Mouse (Mus musculus): Measurements from ENCODE around the gene Shcbp1. TPM values are rescaled to one million over a fixed set of nuclear protein-coding genes. Genes with fewer than 3 reads are reported as not detected.
A peak's percentile ranks its signal among the peaks of the same experiment; 100 is the strongest.
"Not testable (repeated sequence)": the region's sequence is repeated elsewhere in the genome, so short reads cannot be mapped to it uniquely, and the experiment has no call there.

Gene Shcbp1
- 1 to 10 TPM in 1 of 2 experiments, under 1 TPM in 1; 1.00 to 1.1 TPM for total RNA-seq (2021)
- long read RNA-seq, experiment 1, partial matches to known transcripts: 0 of 1 reads
- long read RNA-seq, experiment 1, other reads (novel, unspliced or antisense): 0 of 1 reads
- long read RNA-seq, experiment 2: 0 reads

DNA sequence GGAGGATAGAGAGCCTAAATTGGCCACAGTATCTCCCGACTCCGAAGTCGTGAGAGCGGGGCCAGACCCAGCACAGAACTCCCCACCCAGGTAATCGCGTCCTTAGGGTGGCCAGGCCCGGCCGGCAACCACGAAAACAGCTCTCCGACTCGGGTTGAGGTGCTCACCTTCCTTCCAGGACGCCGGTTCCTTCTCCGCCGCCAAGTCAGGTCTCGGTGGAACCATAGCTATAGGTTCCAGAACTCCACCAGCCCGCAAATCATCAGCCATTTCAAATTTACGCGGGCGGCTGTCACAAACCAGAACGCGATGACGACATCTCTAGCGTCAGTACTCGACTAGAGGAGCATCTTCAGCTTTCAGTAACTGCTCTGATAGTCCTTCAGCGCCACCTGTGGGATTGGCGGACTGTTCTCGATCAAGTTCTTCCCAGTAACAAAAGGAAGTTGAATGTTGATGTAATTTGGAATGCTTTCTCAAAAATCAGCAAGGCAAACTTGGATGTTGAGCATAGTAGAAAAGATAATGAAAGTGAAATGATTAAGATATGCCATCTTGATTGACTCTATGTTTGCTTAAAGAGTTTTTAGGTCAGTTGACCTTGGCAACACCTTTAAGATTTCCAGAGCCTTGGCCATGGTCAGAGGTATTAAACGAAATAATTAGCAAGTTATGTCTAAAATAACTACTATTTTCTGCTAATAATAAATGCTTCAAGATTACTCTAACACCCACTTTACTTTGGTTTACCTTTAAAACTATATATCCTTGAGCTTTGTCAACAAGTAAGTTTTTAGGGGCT, at the start of gene Shcbp1:
Shcbp1 (minus strand) TSS at position 314 of the 802 bp plus-strand sequence.
- no peak within 1 kb of the TSS for H3K27ac ChIP-seq
- TF ChIP-seq CTCF (IDR thresholded peaks at IDR 0.05): peak; percentile 77
- H3K4me3 ChIP-seq: peak within 1 kb of the TSS; percentile 63
- DNase-seq (ENCODE audit: extremely low spot score in 1 of 2, low spot score in 2 of 2): peak; percentile 85 to 89
- intact Hi-C loops (cut with DNase I): loop anchor here (5.0 kb wide), 1 partner anchor 102 kb away; no protein-coding TSS in a partner anchor

DNA sequence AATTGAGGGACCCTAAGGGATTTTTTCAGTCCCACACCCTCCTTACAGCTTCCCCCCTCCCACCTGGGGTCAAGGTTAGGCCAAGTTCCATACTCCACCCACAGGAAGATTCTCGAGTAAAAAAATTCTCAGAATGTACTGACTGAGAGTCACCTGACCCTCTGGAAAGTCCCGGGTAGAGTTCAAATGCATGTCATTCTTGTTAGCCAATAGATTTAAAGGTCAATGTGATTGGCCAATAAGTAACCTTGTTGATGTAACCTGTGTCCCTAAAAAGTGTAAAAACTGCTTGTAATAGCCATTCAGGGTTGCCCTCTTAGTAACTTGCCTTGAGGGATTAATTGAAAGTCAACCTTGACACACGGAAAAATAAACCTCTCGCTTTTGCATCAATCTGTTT, 29.5 kb upstream of the Shcbp1 start:
- intact Hi-C loops (cut with DNase I): no loop called here
- no peak overlapping the region for H3K4me3 ChIP-seq

DNA sequence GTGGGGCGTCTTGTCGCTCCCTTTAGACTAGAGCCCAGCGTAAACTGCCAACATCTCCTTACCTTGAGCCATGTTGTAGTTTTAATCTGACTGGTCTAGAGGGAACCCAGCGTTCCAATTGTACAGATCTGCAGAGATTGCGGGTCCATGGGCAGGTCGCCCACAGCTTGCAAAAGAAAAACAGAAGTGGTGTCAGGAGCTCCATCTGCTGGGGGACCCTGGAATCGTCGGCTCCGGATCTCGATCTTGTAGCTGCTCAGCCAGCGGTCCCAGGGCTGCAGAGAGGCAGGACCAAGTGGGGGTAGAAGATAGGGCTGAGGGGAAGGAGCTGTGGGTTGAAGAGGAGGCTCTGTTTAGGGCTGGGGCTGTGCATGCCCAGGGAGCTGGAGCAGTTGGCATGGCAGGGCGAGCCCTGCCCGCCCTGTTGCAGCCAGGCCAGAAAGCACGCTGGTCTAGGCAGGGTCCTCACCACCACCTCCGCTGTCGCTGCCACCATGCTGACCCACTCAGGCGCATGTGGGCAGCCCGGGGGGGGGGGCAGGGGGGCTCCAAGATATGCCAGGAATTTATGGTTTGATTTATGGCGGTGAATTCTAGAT, 21.3 kb upstream of the Shcbp1 start:
- peak; percentile 54 for TF ChIP-seq CTCF (IDR thresholded peaks at IDR 0.05)
- Histone ChIP-seq H3K4me3 (no peak overlapping the region), H3K27ac (no peak overlapping the region)
- DNase-seq (ENCODE audit: extremely low spot score in 1 of 2, low spot score in 2 of 2): peak in 1 of 2 experiments; percentile 44
- intact Hi-C loops (cut with DNase I): no loop called here

More for the DNA sequence above, 29.5 kb upstream of the Shcbp1 start:
- no peak for TF ChIP-seq CTCF (IDR thresholded peaks at IDR 0.05)
- no peak for DNase-seq (ENCODE audit: extremely low spot score in 1 of 2, low spot score in 2 of 2)
- H3K27ac ChIP-seq: no peak overlapping the region

DNA sequence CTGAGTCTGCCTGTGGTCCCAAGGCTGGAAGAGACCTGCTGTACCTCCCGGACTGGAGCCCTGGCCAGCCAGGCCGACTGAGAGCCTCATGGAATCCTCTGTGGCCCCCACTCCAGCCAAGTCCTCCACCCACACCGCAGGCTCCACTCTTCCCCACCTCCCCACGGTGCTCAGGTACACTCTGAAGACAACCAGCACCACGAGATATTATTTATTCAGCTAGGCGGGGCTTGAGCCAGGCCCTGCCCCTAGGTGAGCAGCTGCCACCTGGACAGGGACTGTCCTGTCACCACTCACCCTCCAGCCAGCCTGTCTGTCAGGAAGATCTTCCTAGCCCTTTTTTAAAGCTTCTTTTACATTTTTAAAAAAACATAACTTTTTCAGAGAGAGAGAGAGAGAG, 1.1 kb downstream of the Shcbp1 start:
- intact Hi-C loops (cut with DNase I): loop anchor here (5.0 kb wide), 1 partner anchor 101 kb away; no protein-coding TSS in a partner anchor

DNA sequence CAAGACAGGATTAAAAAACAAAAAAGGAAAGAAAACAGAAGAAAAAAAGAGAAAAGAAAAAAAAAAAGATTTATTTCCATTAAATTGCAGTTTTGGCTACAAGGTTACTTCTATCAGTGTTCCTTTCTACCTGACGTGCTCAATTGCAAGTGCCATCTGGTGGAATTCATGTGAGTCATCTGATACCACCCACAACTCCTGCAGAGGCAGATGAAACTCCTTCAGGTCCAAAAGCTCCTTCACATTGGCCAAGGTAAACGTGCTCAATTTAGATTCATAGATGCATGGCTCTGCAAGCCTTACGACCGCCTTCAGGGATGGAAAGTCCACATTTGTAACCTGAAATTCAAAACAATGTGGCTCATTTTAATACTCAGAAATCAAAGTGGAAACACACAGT, 14.6 kb downstream of the Shcbp1 start:
- Histone ChIP-seq H3K4me3 (no peak overlapping the region), H3K27ac (peak overlapping the region; percentile 48; the same call in 1 of the 2 replicates)
- no peak for TF ChIP-seq CTCF (IDR thresholded peaks at IDR 0.05)
- intact Hi-C loops (cut with DNase I): no loop called here
- DNase-seq (ENCODE audit: extremely low spot score in 1 of 2, low spot score in 2 of 2): peak; percentile 15 to 46

More for the DNA sequence above, 1.1 kb downstream of the Shcbp1 start:
- Histone ChIP-seq H3K4me3 (no peak overlapping the region), H3K27ac (no peak overlapping the region)
- DNase-seq (ENCODE audit: extremely low spot score in 1 of 2, low spot score in 2 of 2): no peak
- TF ChIP-seq CTCF (IDR thresholded peaks at IDR 0.05): no peak

DNA sequence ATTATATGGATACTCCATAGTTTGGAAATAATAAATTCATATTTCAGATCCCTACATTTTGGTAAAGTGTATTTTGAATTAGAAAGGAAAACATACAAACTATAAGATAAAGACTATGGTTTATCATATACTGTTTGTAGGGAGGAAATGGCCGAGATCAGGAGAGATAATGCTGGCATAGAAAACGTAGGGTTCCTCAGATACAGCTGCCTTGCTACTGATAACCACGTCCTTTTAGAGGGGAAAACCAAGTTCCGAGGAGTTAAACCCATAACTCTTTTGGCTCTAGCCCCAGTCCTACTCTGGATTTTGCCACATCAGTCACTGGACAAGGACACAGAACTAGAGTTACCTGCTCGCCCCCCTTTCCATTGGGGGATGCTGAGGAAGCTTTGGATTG, 26.3 kb downstream of the Shcbp1 start:
- H3K27ac ChIP-seq: no peak overlapping the region
- no peak overlapping the region for H3K4me3 ChIP-seq
- TF ChIP-seq CTCF (IDR thresholded peaks at IDR 0.05): no peak
- intact Hi-C loops (cut with DNase I): no loop called here
- no peak for DNase-seq (ENCODE audit: extremely low spot score in 1 of 2, low spot score in 2 of 2)

DNA sequence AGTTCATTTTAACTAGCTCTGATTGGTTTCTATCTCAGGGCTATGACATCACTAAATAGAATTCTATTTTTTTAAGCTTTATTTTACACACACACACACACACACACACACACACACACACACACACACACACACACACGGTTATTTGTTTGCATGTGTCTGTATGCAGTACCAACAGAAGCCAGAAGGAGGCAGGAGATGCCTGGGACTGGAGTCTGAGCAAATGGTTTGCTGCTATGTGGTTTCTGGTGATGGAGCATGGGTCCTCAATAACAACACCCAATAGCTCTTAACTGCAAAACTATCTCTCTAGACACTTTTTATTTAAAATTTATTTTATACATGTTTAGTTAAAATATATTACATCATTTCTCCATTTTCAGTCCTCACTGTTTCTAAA, 48.4 kb downstream of the Shcbp1 start:
- DNase-seq (ENCODE audit: extremely low spot score in 1 of 2, low spot score in 2 of 2): no peak
- TF ChIP-seq CTCF (IDR thresholded peaks at IDR 0.05): no peak
- H3K4me3 ChIP-seq: no peak overlapping the region
- H3K27ac ChIP-seq: no peak overlapping the region
- intact Hi-C loops (cut with DNase I): no loop called here

DNA sequence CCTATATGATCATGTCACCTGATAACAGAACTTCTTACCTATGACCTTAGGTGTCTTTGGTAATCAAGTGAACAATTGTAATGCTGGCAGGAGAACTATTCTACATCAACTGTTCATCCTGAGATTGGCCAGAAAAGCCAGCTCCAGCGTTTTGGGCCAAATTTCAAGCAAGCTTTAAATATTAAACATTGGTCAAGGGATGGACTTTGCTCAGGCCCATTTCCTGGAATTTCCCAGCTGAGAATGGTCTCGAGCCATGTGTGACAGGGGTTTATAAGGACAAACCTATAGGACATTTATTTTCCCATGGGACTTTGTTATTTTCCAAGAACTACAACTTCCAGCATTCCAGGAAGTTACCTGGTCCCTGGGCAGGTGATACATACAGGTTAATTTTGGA, 63.8 kb downstream of the Shcbp1 start:
- DNase-seq (ENCODE audit: extremely low spot score in 1 of 2, low spot score in 2 of 2): no peak
- TF ChIP-seq CTCF (IDR thresholded peaks at IDR 0.05): no peak
- H3K4me3 ChIP-seq: no peak overlapping the region
- no peak overlapping the region for H3K27ac ChIP-seq
- intact Hi-C loops (cut with DNase I): no loop called here

DNA sequence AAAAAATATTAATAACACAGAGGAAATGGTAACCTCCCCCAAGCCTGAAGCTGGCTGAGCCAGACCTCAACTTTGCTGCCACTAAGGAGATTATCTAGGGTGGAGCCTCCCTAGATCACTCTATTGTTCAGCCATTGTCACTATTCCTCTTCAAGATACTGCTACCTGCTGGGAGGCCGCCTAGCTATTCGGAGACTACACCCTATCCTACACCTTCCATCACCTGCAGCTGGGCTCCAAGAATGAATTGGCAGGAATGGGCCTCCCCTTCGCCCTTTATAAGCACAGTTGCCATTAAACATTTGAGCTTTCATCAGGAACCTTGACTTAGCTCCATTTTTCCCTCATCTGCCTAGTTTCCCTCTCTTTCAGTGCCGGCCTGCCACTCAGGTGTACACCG, 71.0 kb downstream of the Shcbp1 start:
- H3K4me3 ChIP-seq; DNase-seq (ENCODE audit: extremely low spot score in 1 of 2, low spot score in 2 of 2); H3K27ac ChIP-seq; intact Hi-C loops (cut with DNase I): not testable (repeated sequence)

DNA sequence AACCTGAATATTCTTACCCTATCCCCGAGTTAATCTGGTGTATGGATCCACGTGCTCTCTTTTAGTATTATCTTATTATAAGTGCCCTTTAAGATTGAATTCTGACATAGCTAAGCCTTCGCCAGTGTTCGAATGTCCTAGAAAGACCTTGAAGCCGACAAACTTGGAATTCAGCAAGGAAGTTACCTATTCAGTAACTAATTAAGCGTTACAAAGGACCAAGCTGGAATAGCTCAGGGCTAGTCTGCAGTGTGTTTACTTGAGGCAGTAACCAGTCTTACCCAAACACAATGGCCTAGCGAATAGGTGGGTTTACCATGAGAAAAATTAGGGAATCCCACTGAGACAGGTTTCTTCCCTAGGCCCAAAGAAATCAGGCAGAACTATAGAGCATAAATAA, 71.5 kb downstream of the Shcbp1 start:
- DNase-seq (ENCODE audit: extremely low spot score in 1 of 2, low spot score in 2 of 2); H3K27ac ChIP-seq; intact Hi-C loops (cut with DNase I); H3K4me3 ChIP-seq: not testable (repeated sequence)

DNA sequence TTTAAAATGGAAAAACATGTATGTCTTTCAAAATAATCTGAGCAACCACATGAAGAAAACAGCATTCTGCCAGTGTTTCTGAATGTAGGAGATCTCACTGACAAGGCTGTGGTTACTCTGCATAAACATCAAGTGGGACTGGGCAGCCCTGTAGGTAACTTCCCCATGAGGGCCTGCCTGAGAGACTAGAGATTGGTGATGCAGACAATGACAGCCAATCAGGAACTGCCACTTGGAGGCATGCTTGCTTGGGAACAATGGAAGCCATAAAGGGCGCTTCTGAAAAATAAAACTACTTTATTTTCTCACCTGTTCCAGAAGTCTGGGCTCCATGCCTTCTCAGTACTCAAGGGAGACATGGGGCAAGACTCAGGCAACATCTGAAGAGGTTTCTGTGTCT, 87.7 kb downstream of the Shcbp1 start:
- intact Hi-C loops (cut with DNase I): no loop called here
- Histone ChIP-seq H3K4me3 (no peak overlapping the region), H3K27ac (no peak overlapping the region)
- DNase-seq (ENCODE audit: extremely low spot score in 1 of 2, low spot score in 2 of 2): no peak
- no peak for TF ChIP-seq CTCF (IDR thresholded peaks at IDR 0.05)

Other genes starting within 250 kb of the Shcbp1 start
- gene Zfp958, start 166.4 kb downstream of the Shcbp1 start, total RNA-seq (2021): 10 to 100 TPM; 12.5 to 15.2 TPM